Mouse (Mus musculus) MEL (cell line): Measurements from ENCODE around the gene Car4. TPM values are rescaled to one million over a fixed set of nuclear protein-coding genes. Genes with fewer than 3 reads are reported as not detected.

Source experiments
- DNase-seq: peaks from one replicate; pipeline ENCODE4 v3.0.0; 2011; ENCODE audit warnings: low read depth, low spot score
- H3K27ac ChIP-seq: 2 replicates; pipeline ENCODE4 v1.5.1; 2012; ENCODE audit warnings: low read depth, mild to moderate bottlenecking, control low read depth, low read length, moderate library complexity; ENCODE audit not compliant: control insufficient read depth
- H3K27me3 ChIP-seq, 2 experiments: fragments of 150-350 bp in 1 of 2; sonication (generic) in 1 of 2; 2 replicates each; pipeline ENCODE4 v1.6.1; 2012; ENCODE audit warnings: low read length in 2 of 2, mild to moderate bottlenecking in 2 of 2, improper control_type of control experiment in 1 of 2, moderate library complexity in 1 of 2; ENCODE audit not compliant: insufficient read depth in 2 of 2, control insufficient read depth in 1 of 2
- H3K36me3 ChIP-seq, 2 experiments: 2 replicates each; pipeline ENCODE4 v1.6.1; 2012 to 2014; ENCODE audit warnings: low read length in 2 of 2, improper control_type of control experiment in 1 of 2, inconsistent platforms in 1 of 2, mild to moderate bottlenecking in 1 of 2; ENCODE audit not compliant: insufficient read depth in 2 of 2, control insufficient read depth in 1 of 2
- H3K4me1 ChIP-seq, 2 experiments: fragments of 150-350 bp in 1 of 2; sonication (generic) in 1 of 2; 2 replicates each; pipeline ENCODE4 v1.6.1; 2012; ENCODE audit warnings: low read length in 2 of 2, improper control_type of control experiment in 1 of 2, mild to moderate bottlenecking in 1 of 2; ENCODE audit not compliant: insufficient read depth in 2 of 2, control insufficient read depth in 1 of 2
- H3K4me3 ChIP-seq, 2 experiments: fragments of 150-350 bp in 1 of 2; sonication (generic) in 1 of 2; 2 replicates each; pipeline ENCODE4 v1.5.1; 2012; ENCODE audit warnings: low read depth in 2 of 2, low read length in 2 of 2, mild to moderate bottlenecking in 2 of 2, moderate library complexity in 2 of 2, control low read depth in 1 of 2, improper control_type of control experiment in 1 of 2; ENCODE audit not compliant: control insufficient read depth in 1 of 2, insufficient read depth in 1 of 2
- H3K79me2 ChIP-seq: 2 replicates; pipeline ENCODE4 v1.6.1; 2012; ENCODE audit warnings: mild to moderate bottlenecking, low read length, moderate library complexity; ENCODE audit not compliant: control insufficient read depth, poor library complexity, insufficient read depth
- H3K9ac ChIP-seq: 2 replicates; pipeline ENCODE4 v1.6.1; 2012; ENCODE audit warnings: low read depth, mild to moderate bottlenecking, control low read depth, low read length, moderate library complexity; ENCODE audit not compliant: control insufficient read depth, poor library complexity, severe bottlenecking
- H3K9me3 ChIP-seq: fragments of 150-350 bp; sonication (generic); replicated peaks from 2 replicates; pipeline ENCODE4 v1.6.1; 2012; ENCODE audit warnings: mild to moderate bottlenecking, low read length, improper control_type of control experiment, moderate library complexity; ENCODE audit not compliant: insufficient read depth
- CHD1 ChIP-seq: IDR thresholded peaks from 2 replicates; pipeline ENCODE4 v1.6.1; 2012; ENCODE audit warnings: low read depth, mild to moderate bottlenecking, inconsistent platforms, low read length, improper control_type of control experiment
- E2F4 ChIP-seq: IDR thresholded peaks from 2 replicates; pipeline ENCODE4 v1.6.1; 2011; ENCODE audit warnings: low read depth, low read length, improper control_type of control experiment, borderline replicate concordance
- ELF1 ChIP-seq: IDR thresholded peaks from 2 replicates; pipeline ENCODE4 v1.6.1; 2014; ENCODE audit warnings: low read depth, mild to moderate bottlenecking, inconsistent platforms, low read length, improper control_type of control experiment, moderate library complexity
- EP300 ChIP-seq, 2 experiments: IDR thresholded peaks; 2 replicates each; pipeline ENCODE4 v1.6.1; 2011; ENCODE audit warnings: improper control_type of control experiment in 2 of 2, low read length in 2 of 2, low read depth in 1 of 2, mild to moderate bottlenecking in 1 of 2
- HCFC1 ChIP-seq: IDR thresholded peaks from 2 replicates; pipeline ENCODE4 v1.6.1; 2012; ENCODE audit warnings: low read depth, mild to moderate bottlenecking, inconsistent platforms, low read length, improper control_type of control experiment, moderate library complexity
- JUND ChIP-seq: IDR thresholded peaks from 2 replicates; pipeline ENCODE4 v1.6.1; 2011; ENCODE audit warnings: low read depth, mild to moderate bottlenecking, improper control_type of control experiment, low read length
- MAFK ChIP-seq: IDR thresholded peaks from 2 replicates; pipeline ENCODE4 v1.6.1; 2011; ENCODE audit warnings: low read depth, mild to moderate bottlenecking, low read length, improper control_type of control experiment, borderline replicate concordance
- MAZ ChIP-seq: IDR thresholded peaks from 2 replicates; pipeline ENCODE4 v1.6.1; 2012; ENCODE audit warnings: low read depth, mild to moderate bottlenecking, inconsistent platforms, low read length, improper control_type of control experiment
- MEF2A ChIP-seq: IDR thresholded peaks from 2 replicates; pipeline ENCODE4 v1.6.1; 2014; ENCODE audit warnings: low read depth, mild to moderate bottlenecking, inconsistent platforms, low read length, improper control_type of control experiment; ENCODE audit not compliant: poor library complexity, insufficient replicate concordance, severe bottlenecking; ENCODE audit errors: extremely low read depth
- MXI1 ChIP-seq: IDR thresholded peaks from 2 replicates; pipeline ENCODE4 v1.6.1; 2011; ENCODE audit warnings: mild to moderate bottlenecking, low read depth, low read length, improper control_type of control experiment
- MYB ChIP-seq: IDR thresholded peaks from 2 replicates; pipeline ENCODE4 v1.6.1; 2011; ENCODE audit warnings: mild to moderate bottlenecking, low read depth, low read length, improper control_type of control experiment
- MYC ChIP-seq: IDR thresholded peaks from 2 replicates; pipeline ENCODE4 v1.6.1; 2011; ENCODE audit warnings: low read depth, mild to moderate bottlenecking, low read length, improper control_type of control experiment, moderate library complexity
- NELFE ChIP-seq: IDR thresholded peaks from 2 replicates; pipeline ENCODE4 v1.6.1; 2011; ENCODE audit warnings: low read depth, low read length, improper control_type of control experiment
- NRF1 ChIP-seq: IDR thresholded peaks from 2 replicates; pipeline ENCODE4 v1.6.1; 2014; ENCODE audit warnings: low read depth, mild to moderate bottlenecking, inconsistent platforms, low read length, improper control_type of control experiment, moderate library complexity; ENCODE audit not compliant: poor library complexity, insufficient read depth, severe bottlenecking
- POLR2A ChIP-seq, 2 experiments: IDR thresholded peaks; 2 replicates each; pipeline ENCODE4 v1.6.1; 2011 to 2012; ENCODE audit warnings: low read length in 2 of 2, mild to moderate bottlenecking in 2 of 2, control low read depth in 1 of 2, improper control_type of control experiment in 1 of 2, low read depth in 1 of 2, moderate library complexity in 1 of 2; ENCODE audit not compliant: control insufficient read depth in 1 of 2, insufficient read depth in 1 of 2, poor library complexity in 1 of 2
- POLR2AphosphoS2 ChIP-seq: IDR thresholded peaks from 2 replicates; pipeline ENCODE4 v1.6.1; 2011; ENCODE audit warnings: low read length, improper control_type of control experiment
- SMC3 ChIP-seq: IDR thresholded peaks from 2 replicates; pipeline ENCODE4 v1.6.1; 2011; ENCODE audit warnings: low read depth, low read length, improper control_type of control experiment
- TAL1 ChIP-seq: IDR thresholded peaks from 2 replicates; pipeline ENCODE4 v1.6.1; 2012; ENCODE audit warnings: mild to moderate bottlenecking, inconsistent platforms, low read length, moderate library complexity, mixed read lengths
- UBTF ChIP-seq: IDR thresholded peaks from 2 replicates; pipeline ENCODE4 v1.6.1; 2012; ENCODE audit warnings: low read depth, mild to moderate bottlenecking, inconsistent platforms, low read length, improper control_type of control experiment, moderate library complexity, borderline replicate concordance; ENCODE audit not compliant: insufficient read depth
- USF1 ChIP-seq: IDR thresholded peaks from 2 replicates; pipeline ENCODE4 v1.6.1; 2014; ENCODE audit warnings: low read depth, mild to moderate bottlenecking, inconsistent platforms, low read length, improper control_type of control experiment, moderate library complexity
- ZNF384 ChIP-seq: IDR thresholded peaks from 2 replicates; pipeline ENCODE4 v1.6.1; 2012; ENCODE audit warnings: low read depth, mild to moderate bottlenecking, inconsistent platforms, low read length, improper control_type of control experiment
- polyA plus RNA-seq, 2 experiments: library from polyadenylated mRNA; stranded (reverse) in 1 of 2; unstranded in 1 of 2; fragments of >175 nt in 1 of 2; fragments of >200 nt in 1 of 2; gene quantifications; 2 replicates each; pipeline versions ENCODE4 v1.2.1 to v1.2.4; 2012; ENCODE audit warnings: low replicate concordance in 2 of 2, low read depth in 1 of 2; ENCODE audit not compliant: insufficient read length in 2 of 2, insufficient read depth in 1 of 2, missing spikeins in 1 of 2
- total RNA-seq: library from RNA; depleted of rRNA; stranded (reverse); fragments of 300-350 nt; gene quantifications from 2 replicates; pipeline ENCODE4 v1.2.3, GENCODE M21; 2012

Gene Car4
- total and polyA plus RNA-seq, 3 experiments, result not detected

GRCm38 (mm10) chr11:84980697-84981096 is 23.1 kb downstream of the Car4 start:
- Histone ChIP-seq H3K27ac (no peak overlapping the region), H3K4me3 (no peak overlapping the region)
- no peak for DNase-seq
- no peak for TF ChIP-seq MXI1
- no peak for TF ChIP-seq NRF1
- TF ChIP-seq TAL1, result no peak
- TF ChIP-seq MAFK, result no peak
- TF ChIP-seq HCFC1, result no peak
- no peak for TF ChIP-seq CHD1
- TF ChIP-seq POLR2AphosphoS2, result no peak
- no peak for TF ChIP-seq MEF2A
- no peak for TF ChIP-seq EP300 (IDR thresholded peaks at IDR 0.05; ENCODE audit: low read depth in 1 of 2, low read length in 2 of 2)
- TF ChIP-seq MAZ, result no peak
- TF ChIP-seq SMC3, result no peak
- no peak for TF ChIP-seq JUND
- TF ChIP-seq POLR2A (IDR thresholded peaks at IDR 0.05; ENCODE audit: control insufficient read depth in 1 of 2, insufficient read depth in 1 of 2, low read depth in 1 of 2, low read length in 2 of 2, poor library complexity in 1 of 2), result no peak
- no peak for TF ChIP-seq MYB
- TF ChIP-seq NELFE, result no peak
- TF ChIP-seq ZNF384, result no peak
- TF ChIP-seq UBTF, result no peak
- no peak for TF ChIP-seq USF1
- TF ChIP-seq, all 39 proteins: peak for 0
- Histone ChIP-seq H3K4me1 (peaks cover 0 to 12% of the 10 kb centered on the region in 2 experiments; a peak in 1 of 4 replicates), H3K36me3 (peaks cover 0 to 5% of the 10 kb centered on the region in 2 experiments; a peak in 2 of 4 replicates), H3K79me2 (no peaks in the 10 kb centered on the region), H3K9me3 (no peaks in the 10 kb centered on the region), H3K27me3 (no peaks in the 10 kb centered on the region), H3K9ac (no peak overlapping the region)

- H3K36me3 ChIP-seq, result peaks cover 0 to 14% of the 10 kb centered on the region in 2 experiments; a peak in 2 of 4 replicates
- H3K79me2 ChIP-seq, result no peaks in the 10 kb centered on the region
- no peaks in the 10 kb centered on the region for H3K27me3 ChIP-seq
- no peak for TF ChIP-seq MAZ
- TF ChIP-seq POLR2A (IDR thresholded peaks at IDR 0.05; ENCODE audit: control insufficient read depth in 1 of 2, insufficient read depth in 1 of 2, low read depth in 1 of 2, low read length in 2 of 2, poor library complexity in 1 of 2), result no peak
- no peak for TF ChIP-seq MXI1
- no peak for TF ChIP-seq ELF1
- TF ChIP-seq E2F4, result no peak
- TF ChIP-seq HCFC1, result no peak
- no peak for TF ChIP-seq MYC
- TF ChIP-seq, all 39 proteins: peak for 0
- no peak for DNase-seq
- Histone ChIP-seq H3K9me3 (no peaks in the 10 kb centered on the region), H3K4me3 (no peak overlapping the region), H3K27ac (no peak overlapping the region), H3K4me1 (no peaks in the 10 kb centered on the region), H3K9ac (no peak overlapping the region)
Observed at GRCm38 (mm10) chr11:84985421-84985820, 27.8 kb downstream of the Car4 start.
